Mouse (Mus musculus) urinary bladder, postnatal 10 days (tissue): ENCODE results near the gene Katnbl1.

Experiments used
- DNase-seq: peaks from one replicate; pipeline ENCODE4 v3.0.0; 2022; ENCODE audit warnings: low spot score

The Katnbl1 gene

GRCm38 (mm10) chr2:112378973-112379898 lies at the start of gene Katnbl1:
TSS of gene Katnbl1 (plus strand) at chr2:112379211.
- DNase-seq = peak; percentile 70

- no peak for DNase-seq
Measured at GRCm38 (mm10) chr2:112332051-112332898, 46.7 kb upstream of the Katnbl1 start.

GRCm38 (mm10) chr2:112337211-112337610 lies 41.8 kb upstream of the Katnbl1 start:
- no peak for DNase-seq

GRCm38 (mm10) chr2:112339736-112340135 lies 39.3 kb upstream of the Katnbl1 start:
- no peak for DNase-seq

- DNase-seq = no peak
Measured at GRCm38 (mm10) chr2:112341117-112341516, 37.9 kb upstream of the Katnbl1 start.

GRCm38 (mm10) chr2:112348246-112348645 lies 30.8 kb upstream of the Katnbl1 start:
- DNase-seq = no peak

- no peak for DNase-seq
Measured at GRCm38 (mm10) chr2:112353685-112354455, 25.1 kb upstream of the Katnbl1 start.

- no peak for DNase-seq
Measured at GRCm38 (mm10) chr2:112359611-112360010, 19.4 kb upstream of the Katnbl1 start.

- DNase-seq = no peak
Measured at GRCm38 (mm10) chr2:112360012-112360780, 18.8 kb upstream of the Katnbl1 start.

GRCm38 (mm10) chr2:112360781-112361169 lies 18.2 kb upstream of the Katnbl1 start:
- no peak for DNase-seq

- no peak for DNase-seq
Measured at GRCm38 (mm10) chr2:112367222-112367621, 11.8 kb upstream of the Katnbl1 start.

- DNase-seq = peak; percentile 76
Measured at GRCm38 (mm10) chr2:112367726-112368673, 11.0 kb upstream of the Katnbl1 start, which contains the start of gene Emc4. TSS of gene Emc4 (minus strand) at chr2:112368027.

GRCm38 (mm10) chr2:112369941-112370340 lies 9.1 kb upstream of the Katnbl1 start:
- no peak for DNase-seq

GRCm38 (mm10) chr2:112373141-112373540 lies 5.9 kb upstream of the Katnbl1 start:
- no peak for DNase-seq

- no peak for DNase-seq
Measured at GRCm38 (mm10) chr2:112374610-112375009, 4.4 kb upstream of the Katnbl1 start.

- no peak for DNase-seq
Measured at GRCm38 (mm10) chr2:112380131-112380530, 1.1 kb downstream of the Katnbl1 start.

- DNase-seq = no peak
Measured at GRCm38 (mm10) chr2:112381219-112381618, 2.2 kb downstream of the Katnbl1 start.

GRCm38 (mm10) chr2:112390843-112391242 lies 11.8 kb downstream of the Katnbl1 start:
- no peak for DNase-seq

- no peak for DNase-seq
Measured at GRCm38 (mm10) chr2:112391346-112392000, 12.5 kb downstream of the Katnbl1 start.
